Mouse (Mus musculus): ENCODE measurements at regions not wholly inside any gene's neighbourhood (a gene's known extent, or its start where the extent isn't known, plus 50 kb on each side); places are given as distances from the start of the nearest gene placed in this dataset.

GRCm38 (mm10) chr15:6949236-6949635, 74.5 kb upstream of the Osmr start:
- TF ChIP-seq POLR2A (IDR thresholded peaks at IDR 0.05; ENCODE audit: control insufficient read depth in 1 of 2, insufficient read depth in 1 of 2, low read depth in 1 of 2, low read length in 2 of 2, poor library complexity in 1 of 2) (no peak), EP300 (IDR thresholded peaks at IDR 0.05; ENCODE audit: low read depth in 1 of 2, low read length in 2 of 2) (no peak), TAL1 (IDR thresholded peaks at IDR 0.05; ENCODE audit: low read length) (no peak), POLR2AphosphoS5 (IDR thresholded peaks at IDR 0.05; ENCODE audit: borderline replicate concordance, low read depth, low read length) (no peak), CTCF (IDR thresholded peaks at IDR 0.05 in 2 of 3, conservative IDR thresholded peaks at IDR 0.05 in 1 of 3; ENCODE audit: control insufficient read depth in 1 of 3, insufficient read depth in 1 of 3, low read depth in 2 of 3, low read length in 3 of 3, poor library complexity in 1 of 3, severe bottlenecking in 1 of 3) (no peak), MAFK (IDR thresholded peaks at IDR 0.05; ENCODE audit: borderline replicate concordance, low read depth, low read length) (no peak), GATA1 (IDR thresholded peaks at IDR 0.05; ENCODE audit: low read depth, low read length) (no peak), GABPA (IDR thresholded peaks at IDR 0.05; ENCODE audit: low read depth, low read length) (no peak), UBTF (IDR thresholded peaks at IDR 0.05; ENCODE audit: borderline replicate concordance, insufficient read depth, low read depth, low read length) (no peak), ETS1 (IDR thresholded peaks at IDR 0.05; ENCODE audit: low read depth, low read length) (no peak)

All from MEL (cell line).